Mouse (Mus musculus) ES-E14 (cell line): ENCODE data around the gene Trim2.

Experiments
- CHD2 ChIP-seq: IDR thresholded peaks from 2 replicates; pipeline ENCODE4 v1.6.1; 2014; ENCODE audit warnings: mild to moderate bottlenecking, low read depth, low read length, inconsistent platforms
- ZC3H11A ChIP-seq: IDR thresholded peaks from 2 replicates; pipeline ENCODE4 v1.6.1; 2012; ENCODE audit warnings: low read depth, mild to moderate bottlenecking, inconsistent platforms, low read length, borderline replicate concordance
- ZNF384 ChIP-seq: IDR thresholded peaks from 2 replicates; pipeline ENCODE4 v1.6.1; 2012; ENCODE audit warnings: low read depth, low read length, inconsistent platforms

GRCm38 (mm10) chr3:84149831-84150230 is 156.8 kb downstream of the Trim2 start:
- TF ChIP-seq CHD2 (no peak), ZC3H11A (no peak), ZNF384 (no peak)
